Mouse (Mus musculus) retina, postnatal 7 days (tissue): Measurements from ENCODE around the gene D130043K22Rik.

Experiments
- DNase-seq: peaks from one replicate; pipeline ENCODE4 v3.0.0-alpha.2; 2012; ENCODE audit warnings: low read depth, low spot score

D130043K22Rik gene

DNA sequence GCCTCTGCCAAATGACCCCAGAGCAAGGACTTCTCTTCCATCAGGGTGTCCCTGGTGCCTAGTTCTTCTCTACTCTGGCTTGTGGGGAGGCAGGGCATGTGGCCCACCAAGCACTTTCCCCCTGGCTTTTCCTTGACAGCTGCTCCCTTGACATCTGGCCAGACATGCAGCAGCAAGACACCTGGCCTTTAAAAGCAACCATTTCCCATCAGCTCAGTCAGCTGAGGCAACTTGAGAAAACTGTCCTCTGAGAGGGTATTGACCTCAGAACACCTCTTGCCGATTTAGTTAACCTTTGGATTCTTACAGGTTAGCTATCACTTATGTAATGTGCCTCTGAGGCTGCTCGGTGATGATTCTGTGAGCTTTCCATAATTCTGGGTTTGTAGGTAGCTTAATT lies 48.9 kb downstream of the D130043K22Rik start:
- DNase-seq, result no peak

DNA sequence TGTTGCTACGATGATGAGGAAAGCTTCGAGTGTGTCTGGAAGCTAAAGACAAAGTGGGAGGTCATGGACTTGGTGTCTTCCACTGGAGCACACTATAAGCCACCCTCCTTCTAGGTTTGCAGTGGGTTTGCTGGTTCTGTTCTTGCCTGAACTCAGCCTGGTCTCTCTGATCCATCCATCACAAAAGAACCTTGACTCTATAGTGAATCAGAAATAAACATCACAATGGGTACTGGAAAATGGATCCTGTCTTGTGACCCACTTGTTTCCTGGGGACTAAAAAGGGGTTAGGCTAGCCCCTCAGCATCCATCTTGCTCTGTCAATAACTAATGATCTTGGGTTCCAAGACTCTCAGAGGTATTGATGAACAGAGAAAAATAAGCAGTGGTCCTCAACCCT lies 57.0 kb downstream of the D130043K22Rik start:
- DNase-seq, result no peak

DNA sequence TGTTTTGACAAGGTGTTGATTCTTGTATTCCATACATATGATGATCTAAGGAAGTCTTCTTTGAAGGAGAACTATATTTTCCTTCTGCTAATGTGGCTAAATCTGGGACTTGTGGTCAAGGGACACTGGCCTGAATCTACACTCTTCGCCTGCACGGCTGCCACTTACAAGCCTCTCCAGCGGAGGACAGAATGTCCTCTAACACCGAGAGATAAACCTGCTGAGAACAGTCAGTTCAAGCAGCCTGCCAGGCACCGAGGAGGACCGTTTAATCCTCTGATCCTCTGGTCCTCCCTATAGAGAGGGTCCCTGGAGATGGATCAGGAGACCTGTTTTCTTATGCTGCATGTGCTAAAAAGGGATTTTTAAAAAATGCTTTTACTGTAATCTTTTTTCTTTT lies 58.5 kb downstream of the D130043K22Rik start:
- DNase-seq, result no peak

DNA sequence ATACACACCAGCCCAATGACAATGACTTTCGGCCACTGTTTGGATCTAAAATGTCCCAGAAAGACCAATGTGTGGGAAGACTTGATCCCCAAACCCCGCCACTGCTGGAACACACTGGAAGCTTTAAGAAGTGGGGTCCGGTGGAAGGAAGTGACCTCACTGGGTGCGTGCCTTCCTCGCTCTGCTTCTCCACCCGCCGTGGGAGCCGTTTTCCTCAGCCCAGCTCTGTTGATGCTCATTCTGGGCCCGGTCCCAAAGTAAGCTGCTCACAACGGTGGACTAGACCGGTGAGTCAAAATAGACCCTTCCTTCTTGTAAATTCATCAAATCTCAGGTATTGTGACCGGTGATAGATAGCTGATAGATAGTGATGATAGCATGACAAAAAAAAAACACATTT lies 60.5 kb downstream of the D130043K22Rik start:
- DNase-seq, result no peak

DNA sequence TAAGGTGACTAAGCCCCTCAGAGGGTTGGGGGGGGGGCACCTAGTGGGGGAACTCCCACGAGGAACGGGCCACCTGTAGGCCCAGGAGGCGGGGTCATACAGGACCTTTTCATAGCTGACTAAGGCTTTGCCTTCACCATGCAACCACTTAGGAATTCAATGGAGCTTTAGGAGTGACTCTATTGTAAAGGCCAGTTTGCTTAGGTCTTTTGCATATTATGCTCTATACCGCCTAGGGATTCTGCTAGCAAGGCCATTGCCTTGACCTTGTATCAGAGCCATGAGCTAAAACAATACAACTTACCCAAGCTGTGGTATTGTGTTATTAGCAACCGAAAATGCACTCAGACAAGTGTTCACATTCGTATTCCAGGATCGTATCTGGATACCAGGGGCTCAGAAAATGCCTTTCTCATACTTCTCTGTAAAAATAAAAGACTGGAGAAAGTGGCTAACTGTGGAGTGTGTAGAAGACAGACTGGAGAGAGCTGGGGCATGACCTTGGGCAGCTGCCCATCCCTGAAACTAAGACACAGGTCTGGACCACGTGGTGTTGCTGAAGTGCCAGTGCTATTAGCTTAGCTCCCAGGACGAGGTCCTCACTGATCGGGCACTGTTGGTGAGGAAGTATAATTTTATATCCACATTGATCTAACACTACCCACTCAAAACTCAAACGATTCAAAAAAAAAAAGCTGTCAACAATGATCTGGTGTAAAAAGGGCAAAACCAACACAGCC lies 62.1 kb downstream of the D130043K22Rik start:
- no peak for DNase-seq

DNA sequence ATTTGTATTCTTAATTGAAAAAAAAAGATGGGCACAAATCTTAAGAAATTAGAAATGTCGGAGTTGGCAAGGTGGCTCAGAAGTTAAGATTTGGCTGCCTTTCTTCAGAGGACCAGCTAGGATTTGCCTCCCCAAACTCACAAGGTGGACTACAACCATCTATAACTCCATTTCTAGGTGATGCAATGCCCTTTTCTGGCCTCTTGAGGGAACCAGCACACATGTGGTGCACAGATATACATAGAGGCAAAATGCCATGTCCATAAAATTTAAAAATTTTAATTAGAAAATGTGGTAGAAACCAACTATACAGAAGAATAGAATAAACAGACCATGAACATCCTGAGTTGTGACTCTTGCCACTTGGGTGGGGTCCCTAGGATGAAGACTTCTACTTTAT lies 64.2 kb downstream of the D130043K22Rik start:
- no peak for DNase-seq

DNA sequence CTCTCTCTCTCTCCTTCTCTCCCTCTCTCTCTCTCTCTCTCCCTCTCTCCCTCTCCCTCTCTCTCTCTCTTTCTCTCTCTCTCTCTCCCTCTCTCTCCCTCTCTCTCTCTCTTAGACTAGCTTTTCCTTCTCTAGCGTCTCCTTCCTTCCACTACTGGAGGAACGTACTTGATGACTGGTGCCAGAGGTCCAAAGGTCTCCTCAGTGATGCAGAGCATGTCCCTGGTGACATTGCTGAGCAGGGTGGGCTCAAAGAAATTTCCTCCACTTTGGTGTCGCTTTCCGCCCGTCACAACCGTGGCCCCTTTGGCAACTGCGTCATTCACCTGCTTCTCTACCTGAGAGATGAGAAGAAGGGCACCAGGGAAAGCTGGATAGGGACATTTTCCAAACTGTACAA lies 68.6 kb downstream of the D130043K22Rik start:
- no peak for DNase-seq

DNA sequence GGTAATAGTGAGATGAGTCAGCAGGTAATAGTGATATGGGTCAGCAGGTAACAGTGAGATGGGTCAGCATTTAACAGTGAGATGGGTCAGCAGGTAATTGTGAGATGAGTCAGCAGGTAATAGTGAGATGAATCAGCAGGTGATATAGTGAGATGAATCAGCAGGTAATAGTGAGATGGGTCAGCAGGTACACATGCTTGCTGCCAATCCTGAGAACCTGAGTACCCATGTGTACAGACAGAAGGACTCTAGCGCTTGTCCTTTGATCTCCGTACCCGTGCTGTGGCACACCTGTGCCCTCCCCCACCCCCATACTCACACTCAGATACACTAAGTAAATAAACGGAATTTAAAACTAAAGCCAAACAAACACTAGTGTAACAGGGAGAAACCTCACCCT lies 70.0 kb downstream of the D130043K22Rik start:
- no peak for DNase-seq

DNA sequence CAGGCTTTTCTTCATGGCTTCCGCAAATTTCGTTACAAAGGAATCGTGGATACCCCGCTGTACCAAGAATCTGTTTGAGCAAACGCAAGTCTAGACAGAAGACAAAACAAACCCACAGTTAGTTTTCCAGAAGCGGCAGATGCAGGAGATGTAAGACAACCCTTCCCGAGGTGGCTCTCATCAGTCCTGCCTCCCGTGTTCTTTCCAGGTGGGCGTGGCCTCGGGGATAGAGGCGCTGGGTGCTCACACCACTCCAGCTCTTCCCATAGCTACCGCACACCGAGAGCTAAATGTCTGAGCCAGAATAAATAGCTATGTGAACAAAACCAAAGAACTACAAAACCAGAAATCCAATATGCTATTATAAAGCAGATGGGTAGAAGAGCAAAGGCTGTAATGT lies 70.9 kb downstream of the D130043K22Rik start:
- DNase-seq, result no peak

DNA sequence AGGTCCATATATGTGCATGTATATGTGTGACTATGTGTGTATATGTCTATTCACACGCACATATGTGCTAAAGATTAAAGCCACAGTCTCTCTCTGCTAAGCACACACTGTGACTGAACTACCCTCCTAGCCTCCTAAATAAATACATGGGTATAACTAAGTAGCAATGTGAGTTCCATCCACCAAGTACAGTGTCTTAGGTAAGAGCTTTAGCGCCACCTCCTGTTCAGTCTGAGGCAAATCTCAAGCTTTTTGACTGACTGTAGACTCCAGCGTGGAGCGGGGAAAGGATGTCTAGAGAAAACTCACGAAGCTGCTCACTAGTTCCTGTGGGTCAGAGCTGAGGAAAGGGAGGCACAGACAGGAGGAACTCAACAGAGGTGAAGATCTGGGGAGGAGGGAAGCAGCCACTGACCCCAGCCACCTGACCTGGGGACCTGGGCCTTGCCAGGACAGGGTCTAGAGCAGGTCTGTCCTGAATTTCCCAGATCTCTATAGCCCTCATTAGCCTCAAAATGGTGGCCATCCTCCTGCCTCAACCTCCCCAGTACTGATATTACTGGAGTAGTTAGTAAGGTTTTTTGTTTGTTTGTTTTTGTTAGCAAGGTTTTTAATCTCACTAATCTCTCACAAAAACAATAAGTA lies 75.5 kb downstream of the D130043K22Rik start:
- DNase-seq, result peak; percentile 46

DNA sequence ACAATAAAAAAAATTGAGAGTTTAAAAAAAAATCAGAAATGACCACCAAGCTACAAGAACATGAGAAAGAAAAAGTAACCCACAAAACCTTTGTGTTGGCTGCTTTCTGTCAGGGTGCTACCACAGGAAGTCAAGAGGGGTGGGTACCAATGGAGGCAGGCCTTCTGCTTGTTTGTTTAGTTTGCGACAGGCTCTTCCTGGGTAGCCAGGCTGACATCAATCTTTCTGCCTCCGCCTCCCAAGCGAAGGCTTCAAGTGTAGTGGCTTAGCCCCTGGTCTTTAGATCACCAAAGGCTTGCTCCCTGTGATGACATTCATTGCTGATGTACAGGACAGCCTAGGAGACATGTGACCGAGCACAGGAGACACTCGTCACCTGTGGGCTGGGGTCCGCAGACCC lies 76.3 kb downstream of the D130043K22Rik start:
- no peak for DNase-seq

DNA sequence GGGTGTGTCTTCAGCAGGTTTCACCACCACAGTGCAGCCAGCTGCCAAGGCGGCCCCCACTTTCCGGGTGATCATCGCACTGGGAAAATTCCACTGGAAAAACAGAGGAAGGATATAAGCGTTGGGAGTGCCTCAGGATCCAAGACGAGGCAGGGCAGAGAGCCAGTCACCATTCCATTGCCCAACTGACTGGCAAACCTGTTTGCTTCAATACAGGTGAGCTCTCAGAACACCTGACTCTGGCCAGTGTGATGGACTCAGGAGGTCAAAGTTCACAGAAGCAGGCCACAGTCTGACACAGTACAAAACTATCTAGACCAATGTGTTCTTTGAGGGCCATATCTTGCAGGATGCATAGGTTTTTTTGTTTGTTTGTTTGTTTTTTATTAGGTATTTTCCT lies 79.1 kb downstream of the D130043K22Rik start:
- no peak for DNase-seq

DNA sequence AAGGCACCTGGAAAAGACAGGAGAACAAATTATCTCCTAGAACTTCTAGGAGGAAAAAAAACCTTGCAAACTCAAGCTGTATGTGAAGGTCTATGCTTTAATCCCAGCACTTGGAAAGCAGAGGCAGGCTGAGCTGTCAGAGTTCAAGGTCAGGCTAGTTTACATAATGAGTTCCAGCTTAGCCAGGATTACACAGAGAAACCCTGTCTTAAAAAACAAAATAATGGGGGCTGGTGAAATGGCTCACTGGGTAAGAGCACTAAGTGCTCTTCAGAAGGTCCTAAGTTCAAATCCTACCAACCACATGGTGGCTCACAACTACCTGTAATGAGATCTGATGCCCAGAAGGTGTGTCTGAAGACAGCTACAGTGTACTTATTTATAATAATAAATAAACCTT lies 85.7 kb downstream of the D130043K22Rik start:
- no peak for DNase-seq

DNA sequence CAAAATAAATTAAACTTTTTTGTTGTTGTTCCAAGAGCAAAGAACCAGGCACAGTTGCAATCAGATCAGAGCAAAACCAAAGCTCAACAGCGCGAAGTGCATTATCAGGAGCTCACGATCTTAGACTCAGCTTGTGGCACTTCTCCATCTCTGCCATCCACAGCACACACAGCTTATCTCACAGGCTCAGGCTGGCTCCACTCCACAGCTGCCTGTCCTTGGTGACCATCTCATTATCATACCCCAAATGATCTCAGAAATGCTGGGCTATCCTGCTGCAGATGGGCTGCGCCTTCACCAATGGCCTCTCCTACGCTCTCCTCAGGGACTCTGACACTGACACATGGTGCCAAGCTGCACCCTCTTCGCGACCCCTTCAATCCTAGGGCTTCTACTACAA lies 88.3 kb downstream of the D130043K22Rik start:
- DNase-seq, result no peak

DNA sequence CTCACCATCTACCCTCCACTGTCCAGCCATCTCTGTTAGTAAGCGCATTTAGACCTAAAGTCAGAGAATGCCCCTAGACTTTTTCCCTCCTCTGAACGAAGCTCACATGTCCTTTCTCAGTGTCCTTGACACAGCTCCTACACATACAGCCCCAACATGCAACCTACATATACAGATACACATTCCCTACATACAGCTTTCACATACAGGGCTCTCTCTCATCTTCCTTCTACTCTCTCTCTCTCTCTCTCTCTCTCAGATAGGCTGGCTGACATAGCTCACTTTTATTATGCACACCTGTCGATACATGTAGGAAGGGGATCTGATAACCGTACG lies 91.8 kb downstream of the D130043K22Rik start:
- no peak for DNase-seq

DNA sequence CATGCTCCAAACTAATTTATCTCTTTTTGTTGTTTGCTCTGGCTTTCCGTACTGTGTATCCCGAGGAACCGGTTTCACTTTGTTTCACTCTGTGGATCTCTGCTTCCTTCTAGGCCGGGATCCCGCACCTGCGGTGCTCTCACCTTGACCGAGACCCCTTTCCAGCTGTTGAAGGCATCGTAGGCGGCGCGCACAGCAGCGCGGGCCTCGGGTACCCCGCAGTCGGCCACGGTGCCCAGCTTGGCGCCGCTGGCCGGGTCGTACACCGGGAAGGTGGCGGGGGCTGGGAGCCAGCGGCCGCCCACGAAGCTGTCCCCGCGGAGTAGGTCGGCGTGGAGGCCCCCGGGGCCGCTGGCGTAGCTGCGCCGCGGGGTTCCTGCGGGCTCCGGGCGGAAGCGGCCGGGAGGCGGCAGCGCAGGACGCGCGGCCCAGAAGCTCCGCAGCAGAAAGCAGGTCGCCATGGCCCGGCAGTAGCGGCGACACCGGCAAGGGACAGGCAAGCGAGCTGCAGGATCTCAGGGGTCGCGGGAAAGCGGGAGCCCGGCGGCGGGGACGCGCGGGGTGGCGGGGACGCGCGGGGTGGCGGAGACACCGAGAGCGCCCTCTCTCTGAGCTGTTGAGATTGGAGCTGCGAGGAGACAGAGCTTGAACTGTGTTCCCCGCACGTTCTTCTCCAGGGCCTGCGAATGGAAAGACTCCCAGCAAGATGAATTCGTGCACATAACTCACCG lies 92.3 kb downstream of the D130043K22Rik start, which contains the start of gene Aldh5a1:
Aldh5a1 (minus strand) TSS at position 554 of the 731 bp plus-strand sequence.
- DNase-seq, result peak; percentile 61

DNA sequence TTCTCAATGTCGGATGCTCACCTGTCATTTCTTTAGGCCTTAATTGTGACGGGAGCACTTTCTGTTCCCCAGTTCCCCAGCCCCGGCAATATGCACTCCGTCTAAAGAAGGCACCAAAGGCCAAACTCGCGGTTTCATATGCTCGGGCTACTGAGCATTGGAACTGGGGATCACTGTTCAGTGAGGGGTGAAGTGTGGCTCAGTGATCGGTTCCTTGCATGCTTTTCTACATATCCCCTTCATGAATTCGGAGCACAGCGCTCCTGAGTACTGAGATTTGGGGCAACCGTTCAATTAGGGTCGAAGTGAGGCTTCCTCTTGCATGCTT lies 92.9 kb downstream of the D130043K22Rik start:
- DNase-seq, result no peak

DNA sequence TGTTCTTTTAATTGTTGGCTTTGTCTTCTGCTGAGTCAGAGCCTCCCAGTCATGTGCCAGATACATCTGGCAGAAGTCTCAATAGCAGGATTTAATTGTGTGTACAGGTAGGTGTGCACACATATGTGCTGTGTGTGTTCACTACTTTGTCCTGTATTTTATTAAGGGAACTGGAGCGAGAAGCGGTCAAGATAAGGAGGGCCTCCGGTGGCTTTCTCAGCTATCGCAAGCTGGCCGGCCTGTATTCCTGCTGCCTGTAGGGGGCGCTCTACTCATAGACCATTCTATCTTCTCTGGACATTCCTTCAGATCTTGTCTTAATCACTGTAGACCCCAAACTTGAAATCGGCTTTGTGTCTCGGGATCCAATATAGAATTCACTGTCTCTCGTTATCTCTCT lies 93.7 kb downstream of the D130043K22Rik start:
- DNase-seq, result peak; percentile 45

DNA sequence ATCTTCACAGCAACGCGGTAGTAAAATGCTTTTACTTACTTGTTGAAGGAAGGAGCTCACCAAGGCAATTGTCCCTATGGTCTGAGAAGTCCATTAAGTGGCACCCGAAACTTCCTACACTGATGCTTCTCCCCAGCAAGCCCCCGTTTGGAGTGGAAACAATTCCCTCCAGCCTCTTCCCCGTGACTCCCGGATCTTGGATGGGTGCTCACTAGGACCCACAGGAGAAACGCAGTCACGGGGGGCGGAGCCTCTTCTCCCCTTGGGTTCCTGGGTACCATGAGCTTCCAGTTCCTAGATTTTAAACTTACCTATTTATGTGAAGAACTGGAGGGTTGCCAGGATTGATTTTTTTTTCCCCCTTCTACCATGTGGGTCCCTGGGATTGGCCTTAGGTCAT lies 94.5 kb downstream of the D130043K22Rik start:
- DNase-seq, result no peak

DNA sequence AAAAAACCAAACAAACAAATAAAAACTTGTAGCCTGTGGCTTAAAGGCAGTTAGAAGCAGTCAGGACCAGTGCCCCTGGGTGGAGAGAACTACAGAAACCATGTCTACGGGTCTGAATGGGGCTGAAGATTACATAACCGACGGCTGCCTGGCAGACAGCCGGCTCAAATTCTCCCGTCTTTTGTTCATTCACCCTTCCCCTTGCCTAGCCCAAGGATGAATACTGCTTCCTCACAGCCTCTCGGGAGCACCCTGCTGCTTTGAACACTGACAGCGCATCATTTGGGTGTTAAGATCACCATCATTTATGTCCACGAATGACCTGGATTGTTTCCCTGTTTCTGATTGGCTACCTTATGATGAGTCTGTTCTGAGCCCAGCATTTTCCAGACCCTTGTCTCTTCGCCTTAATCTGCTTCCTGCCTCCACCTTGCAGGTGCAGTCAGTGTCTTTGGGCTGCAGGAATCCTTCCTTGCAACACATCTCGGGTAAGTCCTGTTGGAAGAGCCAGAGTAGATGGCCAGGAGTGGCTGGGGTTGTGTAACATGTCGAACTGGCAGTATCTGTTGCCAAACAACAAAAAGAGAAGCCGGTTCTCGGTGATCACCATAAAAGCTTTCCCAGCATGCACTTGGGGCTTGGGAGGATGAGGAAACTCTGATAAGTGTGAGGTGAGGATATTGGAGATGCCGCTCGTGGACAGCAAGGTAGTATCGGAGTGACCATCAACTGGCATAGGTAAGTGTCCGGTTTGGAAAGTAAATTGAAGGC lies 97.8 kb downstream of the D130043K22Rik start, which contains the start of gene Gpld1:
Gpld1 (plus strand) TSS at position 641 of the 771 bp plus-strand sequence.
- DNase-seq, result no peak

DNA sequence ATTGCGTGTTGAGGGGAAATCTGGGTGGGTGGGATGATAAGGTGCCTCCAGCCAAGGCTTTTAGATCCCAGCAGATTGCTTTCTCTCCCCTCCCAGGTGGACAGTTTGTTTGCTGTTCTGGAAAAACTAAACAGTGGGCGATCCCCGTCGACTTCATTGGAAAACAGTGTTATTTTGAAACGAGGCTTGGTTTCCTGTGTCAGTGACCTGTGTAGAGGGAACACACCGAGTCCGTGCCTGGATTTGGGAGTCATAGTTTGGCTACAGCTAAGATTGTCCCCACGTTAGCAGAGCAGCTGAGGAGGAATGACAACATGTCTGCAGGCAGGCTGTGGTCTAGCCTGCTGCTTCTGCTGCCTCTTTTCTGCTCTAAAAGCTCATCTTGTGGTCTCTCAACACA lies 98.4 kb downstream of the D130043K22Rik start:
- no peak for DNase-seq

DNA sequence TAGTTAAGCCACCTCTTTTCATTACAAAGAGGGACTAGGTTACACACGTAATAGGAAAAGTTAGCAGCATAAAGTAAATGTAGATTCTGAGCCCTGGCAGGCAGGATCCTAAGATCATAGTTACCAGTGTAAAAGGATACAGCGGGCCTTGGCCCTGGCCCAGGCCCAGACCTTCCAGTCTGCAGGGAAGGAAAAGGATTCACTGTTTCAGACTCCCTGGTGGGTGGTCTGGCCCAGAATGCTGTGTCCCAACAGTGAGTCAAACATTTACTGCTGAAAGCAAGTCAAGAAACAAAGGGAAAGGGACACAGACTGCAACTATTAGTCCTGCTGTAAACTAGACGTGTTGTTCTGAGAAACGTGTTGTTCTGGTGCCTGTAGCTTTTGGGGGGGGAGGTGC lies 100.6 kb downstream of the D130043K22Rik start:
- no peak for DNase-seq
